ENCODE assay signal across 9 mouse cellular contexts in genomic region chr7:114817291-114817806, GRCm38 (mm10).
DNase-seq lines count a peak whose midpoint lies in the region; ATAC-seq lines count a peak whose summit lies in the region.
"Had no signal": no experiment of that assay in that cellular context is flagged by ENCODE, and none has a peak within 500 bp of the region (broad histone marks: within the 10 kb centered on the region; RNA-seq: fewer than 3 reads in every experiment).

No protein-coding gene starts in this region.

- no peaks in the 10 kb centered on the region for H3K4me1 ChIP-seq in heart, embryonic 15.5 days (replicated peaks)
- no peaks in the 10 kb centered on the region for H3K4me1 ChIP-seq in liver, embryonic 12.5 days
- H3K4me1 ChIP-seq in neural tube, embryonic 11.5 days (ENCODE audit: control insufficient read depth, insufficient read depth, low read length), result no peaks in the 10 kb centered on the region
- H3K4me1 ChIP-seq in stomach, embryonic 16.5 days (ENCODE audit: control insufficient read depth, insufficient read depth, low read length), result peaks cover 4% of the 10 kb centered on the region; the same call in 1 of the 2 replicates

- no peaks in the 10 kb centered on the region for H3K36me3 ChIP-seq in heart, embryonic 15.5 days
- H3K36me3 ChIP-seq in liver, embryonic 12.5 days, result no peaks in the 10 kb centered on the region
- no peaks in the 10 kb centered on the region for H3K36me3 ChIP-seq in neural tube, embryonic 11.5 days (ENCODE audit: control insufficient read depth, insufficient read depth, low read length)
- H3K36me3 ChIP-seq in stomach, embryonic 16.5 days (ENCODE audit: control insufficient read depth, insufficient read depth, low read length), result no peaks in the 10 kb centered on the region

- peaks cover 22% of the 10 kb centered on the region for H3K27me3 ChIP-seq in heart, embryonic 15.5 days
- no peaks in the 10 kb centered on the region; the same call in 1 of the 2 replicates for H3K27me3 ChIP-seq in liver, embryonic 12.5 days (replicated peaks)
- no peaks in the 10 kb centered on the region for H3K27me3 ChIP-seq in neural tube, embryonic 11.5 days (ENCODE audit: control insufficient read depth, insufficient read depth, low read length)
- peaks cover 4% of the 10 kb centered on the region; the same call in 1 of the 2 replicates for H3K27me3 ChIP-seq in stomach, embryonic 16.5 days (ENCODE audit: control insufficient read depth, insufficient read depth, low read length)

- WGBS in heart, embryonic 15.5 days, result 10% methylated on average over 6 of the region's 6 CpGs
- 15% methylated on average over 6 of the region's 6 CpGs for WGBS in liver, embryonic 12.5 days (ENCODE audit: insufficient replicate concordance)
- 12% methylated on average over 6 of the region's 6 CpGs for WGBS in neural tube, embryonic 11.5 days
- WGBS in stomach, embryonic 16.5 days, result 11% methylated on average over 6 of the region's 6 CpGs

- no peak overlapping the region for H3K9ac ChIP-seq in heart, embryonic 15.5 days
- no peak overlapping the region for H3K9ac ChIP-seq in liver, embryonic 12.5 days
- H3K9ac ChIP-seq in neural tube, embryonic 11.5 days (ENCODE audit: low read length), result no peak overlapping the region
- peak overlapping the region; percentile 46; the same call in 1 of the 2 replicates for H3K9ac ChIP-seq in stomach, embryonic 16.5 days (ENCODE audit: low read length)

- H3K9me3 ChIP-seq in heart, embryonic 15.5 days (replicated peaks), result no peaks in the 10 kb centered on the region
- no peaks in the 10 kb centered on the region for H3K9me3 ChIP-seq in liver, embryonic 12.5 days (replicated peaks)
- no peaks in the 10 kb centered on the region for H3K9me3 ChIP-seq in neural tube, embryonic 11.5 days (ENCODE audit: control insufficient read depth, low read length)
- no peaks in the 10 kb centered on the region for H3K9me3 ChIP-seq in stomach, embryonic 16.5 days (replicated peaks; ENCODE audit: control insufficient read depth, low read length)

- no peak overlapping the region for H3K4me2 ChIP-seq in heart, embryonic 15.5 days
- no peak overlapping the region for H3K4me2 ChIP-seq in liver, embryonic 12.5 days
- no peak overlapping the region for H3K4me2 ChIP-seq in neural tube, embryonic 11.5 days (ENCODE audit: low read depth)
- no peak overlapping the region for H3K4me2 ChIP-seq in stomach, embryonic 16.5 days (ENCODE audit: low read depth, low read length)

- DNase-seq in CD4-positive, CD25-positive, alpha-beta regulatory T cell, adult 2 months (ENCODE audit: low read depth, low spot score), result peak; percentile 80
- DNase-seq in brain, embryonic 18.5 days (ENCODE audit: low read depth, low spot score), result peak; percentile 45
- DNase-seq in fibroblast of lung, adult 2 months (ENCODE audit: low read depth), result peak; percentile 42
- DNase-seq in kidney, postnatal 14 days, result peak; percentile 86
- DNase-seq in neural tube, embryonic 11.5 days (ENCODE audit: low spot score), result peak; percentile 87

- no peak overlapping the region for H3K27ac ChIP-seq in heart, embryonic 15.5 days
- no peak overlapping the region for H3K27ac ChIP-seq in liver, embryonic 12.5 days
- H3K27ac ChIP-seq in neural tube, embryonic 11.5 days (ENCODE audit: low read depth, low read length), result no peak overlapping the region
- H3K27ac ChIP-seq in stomach, embryonic 16.5 days (ENCODE audit: low read length), result no peak overlapping the region

- peak; percentile 80 for ATAC-seq in heart, embryonic 15.5 days (replicated peaks; ENCODE audit: insufficient number of reproducible peaks, insufficient read depth, low FRiP score, low read depth)
- ATAC-seq in liver, embryonic 12.5 days, result peak; percentile 51
- ATAC-seq in neural tube, embryonic 11.5 days (ENCODE audit: insufficient read depth, low FRiP score, low TSS enrichment), result peak; percentile 85
- peak; percentile 84 for ATAC-seq in stomach, embryonic 16.5 days (ENCODE audit: insufficient read depth, low FRiP score)

- H3K4me3 ChIP-seq in heart, embryonic 15.5 days, result no peak overlapping the region
- no peak overlapping the region for H3K4me3 ChIP-seq in liver, embryonic 12.5 days
- no peak overlapping the region for H3K4me3 ChIP-seq in neural tube, embryonic 11.5 days (ENCODE audit: low read depth, low read length)
- no peak overlapping the region for H3K4me3 ChIP-seq in stomach, embryonic 16.5 days (replicated peaks; ENCODE audit: low read length)
- H3K4me3 ChIP-seq: erythroblast, embryonic 14.5 days had no signal
